Mouse (Mus musculus) forebrain, embryonic 11.5 days (tissue): ENCODE measurements around the gene Naip6. TPM values are rescaled to one million over a fixed set of nuclear protein-coding genes. Genes with fewer than 3 reads are reported as not detected.
"Not testable (repeated sequence)": the region's sequence is repeated elsewhere in the genome, so short reads cannot be mapped to it uniquely, and the experiment has no call there.

Experiments used
- ATAC-seq: fragments of 200-750 bp; cut with Nextera tagmentation; replicated peaks from 2 replicates; pipeline ENCODE4 v1.8.0; 2017; ENCODE audit warnings: moderate TSS enrichment; ENCODE audit not compliant: low FRiP score
- DNase-seq: peaks from one replicate; pipeline ENCODE4 v3.0.0-alpha.2; 2017; ENCODE audit warnings: low spot score
- H3K27ac ChIP-seq: fragments of 300-500 bp; sonication (generic); 2 replicates; pipeline ENCODE4 v1.5.1; 2014; ENCODE audit warnings: low read depth, low read length
- H3K27me3 ChIP-seq: fragments of 300-500 bp; sonication (generic); 2 replicates; pipeline ENCODE4 v1.6.1; 2014; ENCODE audit warnings: mild to moderate bottlenecking, low read length, mixed read lengths; ENCODE audit not compliant: control insufficient read depth, insufficient read depth
- H3K36me3 ChIP-seq: fragments of 300-500 bp; sonication (generic); 2 replicates; pipeline ENCODE4 v1.6.1; 2014; ENCODE audit warnings: mild to moderate bottlenecking, low read length, moderate library complexity, mixed read lengths; ENCODE audit not compliant: control insufficient read depth, insufficient read depth
- H3K4me1 ChIP-seq: fragments of 300-500 bp; sonication (generic); replicated peaks from 2 replicates; pipeline ENCODE4 v1.6.1; 2014; ENCODE audit warnings: low read length, mixed read lengths; ENCODE audit not compliant: control insufficient read depth, insufficient read depth
- H3K4me2 ChIP-seq: fragments of 300-500 bp; sonication (generic); 2 replicates; pipeline ENCODE4 v1.6.1; 2014; ENCODE audit warnings: low read depth, mild to moderate bottlenecking, low read length, moderate library complexity, mixed read lengths; ENCODE audit not compliant: severe bottlenecking
- H3K4me3 ChIP-seq: fragments of 300-500 bp; sonication (generic); 2 replicates; pipeline ENCODE4 v1.5.1; 2014; ENCODE audit warnings: low read depth, low read length
- H3K9ac ChIP-seq: fragments of 300-500 bp; sonication (generic); 2 replicates; pipeline ENCODE4 v1.6.1; 2014; ENCODE audit warnings: low read length
- H3K9me3 ChIP-seq: fragments of 300-500 bp; sonication (generic); 2 replicates; pipeline ENCODE4 v1.6.1; 2016; ENCODE audit warnings: low read length, mixed read lengths; ENCODE audit not compliant: control insufficient read depth
- WGBS: fragments of 180-500 bp; shearing (Covaris S2); extraction: QIAGEN DNeasy Blood & Tissue Kit; methylation state at CpG from one replicate; pipeline ENCODE4 v1.1.7; 2014; 5-methylcytosine and 5-hydroxymethylcytosine counted together
- polyA plus RNA-seq: library from polyadenylated mRNA; unstranded; fragments of >200 nt; fragmentation: Nextera tagmentation; extraction: Ambion mirVana; gene quantifications from 2 replicates; pipeline ENCODE4 v1.2.1, GENCODE M21; 2014

Gene Naip6
- polyA plus RNA-seq, 1 experiment from 2014 or later, result 0.05 TPM

DNA sequence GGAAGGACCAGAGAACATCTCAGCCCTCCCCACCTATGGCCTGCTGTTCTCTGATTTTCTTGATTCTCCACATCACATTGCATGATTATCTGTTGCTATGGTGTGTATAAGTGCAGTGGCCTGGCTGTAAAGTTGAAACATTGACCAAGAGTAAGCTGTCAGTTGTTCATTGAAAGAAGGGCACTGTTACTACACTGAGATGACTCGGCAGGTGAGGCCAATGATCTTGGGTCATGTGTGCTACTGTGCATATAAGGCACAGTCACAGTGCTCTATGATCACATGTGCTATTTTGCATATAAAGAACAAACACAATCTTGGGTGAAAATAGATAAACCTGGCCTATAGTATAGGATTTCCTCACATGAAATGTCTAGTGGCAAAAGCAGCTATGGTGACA lies 32.9 kb downstream of the Naip6 start:
- H3K4me2 ChIP-seq, result no peak overlapping the region
- no peaks in the 10 kb centered on the region for H3K36me3 ChIP-seq
- H3K27me3 ChIP-seq, result no peaks in the 10 kb centered on the region
- DNase-seq (no peak), ATAC-seq (no peak)
- no peak overlapping the region for H3K4me3 ChIP-seq
- WGBS, result 88% methylated on average over 1 of the region's 1 CpGs
- no peak overlapping the region for H3K27ac ChIP-seq
- H3K9ac ChIP-seq, result no peak overlapping the region
- no peaks in the 10 kb centered on the region for H3K4me1 ChIP-seq
- H3K9me3 ChIP-seq, result no peaks in the 10 kb centered on the region

DNA sequence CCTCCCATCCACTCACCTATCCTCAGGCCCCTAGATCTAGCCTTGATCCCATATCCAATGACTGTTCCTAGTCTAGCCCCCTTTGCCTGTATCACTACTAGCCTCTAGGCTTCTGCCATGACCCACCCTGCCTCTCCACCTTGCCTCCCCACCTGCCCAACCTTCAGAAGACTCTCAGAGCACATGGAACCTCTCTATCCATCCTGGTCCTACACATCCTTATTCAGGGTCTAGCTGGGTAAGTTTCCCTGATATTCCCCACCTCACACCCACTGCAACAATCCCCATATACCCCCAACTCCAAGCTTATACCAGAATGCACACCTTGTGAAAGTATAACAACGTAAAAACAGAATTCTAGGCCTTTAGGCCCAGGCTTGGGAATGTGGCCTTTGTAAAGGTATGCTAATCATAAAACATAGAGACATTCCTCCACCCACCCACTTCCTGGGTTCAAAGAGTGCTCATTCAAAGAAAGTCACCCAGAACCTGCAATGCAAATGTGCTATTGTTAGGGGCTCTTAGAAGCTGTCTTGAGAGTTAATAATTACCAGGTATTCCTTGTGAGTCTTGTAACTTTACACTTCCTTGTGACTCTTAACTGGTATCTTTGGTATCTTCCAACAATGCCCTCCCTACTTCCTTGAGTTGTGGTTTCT lies 45.9 kb downstream of the Naip6 start:
- not testable (repeated sequence) for ATAC-seq, H3K4me1 ChIP-seq, H3K27me3 ChIP-seq, H3K27ac ChIP-seq, H3K9me3 ChIP-seq, DNase-seq, H3K9ac ChIP-seq, H3K4me2 ChIP-seq, H3K4me3 ChIP-seq, H3K36me3 ChIP-seq
- no CpG with 5 or more reads among the region's 1 CpGs for WGBS

GRCm38 (mm10) chr13:100256996-100257395 lies 60.5 kb downstream of the Naip6 start:
- H3K9me3 ChIP-seq, H3K27me3 ChIP-seq, H3K9ac ChIP-seq, H3K27ac ChIP-seq, ATAC-seq, H3K4me2 ChIP-seq, H3K4me3 ChIP-seq, H3K36me3 ChIP-seq, H3K4me1 ChIP-seq, DNase-seq: not testable (repeated sequence)
- 78% methylated on average over 2 of the region's 2 CpGs for WGBS

- not testable (repeated sequence) for H3K4me3 ChIP-seq, H3K27me3 ChIP-seq, DNase-seq, H3K4me2 ChIP-seq, H3K27ac ChIP-seq, H3K9me3 ChIP-seq, H3K9ac ChIP-seq, H3K4me1 ChIP-seq, ATAC-seq, H3K36me3 ChIP-seq
- 94% methylated on average over 5 of the region's 6 CpGs for WGBS
These were observed 61.5 kb downstream of the Naip6 start for GRCm38 (mm10) chr13:100255925-100256324.

DNA sequence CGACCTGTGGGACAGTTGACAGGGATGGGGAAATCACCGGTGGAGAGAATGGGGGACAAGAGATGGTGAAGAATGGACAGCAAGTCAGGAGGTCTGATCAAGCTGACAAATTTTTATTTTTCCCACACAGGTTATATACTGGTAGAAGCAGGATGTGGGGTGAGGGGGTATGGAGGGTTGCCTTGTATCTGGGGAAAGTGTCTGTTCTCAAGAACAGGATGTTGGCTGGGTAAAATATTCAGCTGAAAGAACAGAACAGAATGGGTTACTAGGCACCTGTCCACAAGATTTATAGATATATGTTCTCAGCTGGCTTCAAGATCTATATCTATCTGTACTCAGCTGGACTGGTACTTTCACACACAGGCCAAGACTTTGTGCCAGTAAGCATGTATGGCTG lies 65.6 kb downstream of the Naip6 start:
- not testable (repeated sequence) for H3K4me1 ChIP-seq, H3K9ac ChIP-seq, H3K27me3 ChIP-seq, H3K4me2 ChIP-seq, H3K36me3 ChIP-seq, H3K4me3 ChIP-seq, H3K27ac ChIP-seq, ATAC-seq, DNase-seq, H3K9me3 ChIP-seq
- 94% methylated on average over 2 of the region's 2 CpGs for WGBS

GRCm38 (mm10) chr13:100246896-100247519 lies 70.5 kb downstream of the Naip6 start:
- not testable (repeated sequence) for ATAC-seq, H3K4me1 ChIP-seq, H3K27me3 ChIP-seq, H3K27ac ChIP-seq, H3K36me3 ChIP-seq, H3K9me3 ChIP-seq, DNase-seq, H3K4me3 ChIP-seq, H3K9ac ChIP-seq, H3K4me2 ChIP-seq
- WGBS, result 82% methylated on average over 5 of the region's 5 CpGs

DNA sequence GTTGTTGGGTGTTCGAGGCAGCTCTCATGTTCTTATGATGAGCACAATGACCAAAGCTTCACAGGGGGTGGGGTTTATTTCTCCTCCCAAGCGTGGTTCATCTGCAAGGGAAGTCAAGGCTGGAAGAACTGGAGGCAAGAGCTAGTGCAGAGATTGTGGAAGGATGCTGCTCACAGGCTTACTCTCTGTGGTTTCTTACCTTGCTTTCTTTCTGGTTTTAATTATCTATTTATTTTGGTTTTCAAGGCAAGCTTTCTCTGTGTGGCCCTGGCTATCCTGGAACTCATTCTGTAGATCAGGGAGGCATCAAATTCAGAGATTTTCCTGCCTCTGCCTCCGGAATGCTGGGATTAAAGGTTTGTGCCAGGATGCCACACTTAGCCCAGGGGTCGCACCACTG lies 71.3 kb downstream of the Naip6 start, which contains the start of gene Naip5:
Gene Naip5, minus strand, starts transcription at position 101 of the 400 bp plus-strand sequence.
- ATAC-seq, H3K4me2 ChIP-seq: not testable (repeated sequence)
- 80% methylated on average over 4 of the region's 4 CpGs for WGBS

DNA sequence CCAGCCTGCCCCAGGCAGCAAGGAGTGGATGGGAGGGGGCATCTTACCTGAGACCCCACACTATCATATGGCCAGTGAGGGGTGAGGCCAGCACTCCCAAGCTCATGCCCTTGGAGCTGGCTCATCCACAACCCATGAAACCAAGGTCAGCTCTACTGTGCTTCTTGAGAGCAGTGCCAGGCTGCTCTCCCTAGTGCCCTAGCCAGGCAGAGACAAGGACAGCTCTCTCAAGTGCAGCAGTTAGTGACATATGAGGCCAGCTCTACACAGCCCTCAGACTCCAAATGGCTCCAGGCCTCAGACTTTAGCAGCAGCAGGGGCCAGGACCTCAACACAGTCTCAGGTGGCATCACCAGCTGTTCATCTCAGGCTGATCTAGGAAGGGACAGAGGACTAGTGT lies 73.8 kb downstream of the Naip6 start:
- Histone ChIP-seq H3K27me3 (no peaks in the 10 kb centered on the region), H3K4me2 (no peak overlapping the region), H3K27ac (no peak overlapping the region), H3K36me3 (no peaks in the 10 kb centered on the region), H3K4me1 (no peaks in the 10 kb centered on the region), H3K9ac (no peak overlapping the region), H3K4me3 (no peak overlapping the region), H3K9me3 (no peaks in the 10 kb centered on the region)
- ATAC-seq (peak; percentile 36; the same call in 1 of the 2 replicates), DNase-seq (no peak)

More for the DNA sequence above, 71.3 kb downstream of the Naip6 start, which contains the start of gene Naip5:
- not testable (repeated sequence) for H3K9ac ChIP-seq, H3K27me3 ChIP-seq, H3K27ac ChIP-seq, H3K4me3 ChIP-seq, DNase-seq, H3K36me3 ChIP-seq, H3K9me3 ChIP-seq, H3K4me1 ChIP-seq
